Mouse (Mus musculus): ENCODE data around the gene Myh7. TPM values are rescaled to one million over a fixed set of nuclear protein-coding genes. Genes with fewer than 3 reads are reported as not detected.
"Not testable (repeated sequence)": the region's sequence is repeated elsewhere in the genome, so short reads cannot be mapped to it uniquely, and the experiment has no call there.

The Myh7 gene
- total RNA-seq (2021), result 100 to 1,000 TPM; 739 to 933 TPM
- long read RNA-seq, experiment 1, full-length matches to known transcripts, result 87 of 119 reads
- long read RNA-seq, experiment 1, partial matches to known transcripts, result 25 of 119 reads
- long read RNA-seq, experiment 1, other reads (novel, unspliced or antisense), result 7 of 119 reads
- long read RNA-seq, experiment 2, full-length matches to known transcripts, result 113 of 183 reads
- long read RNA-seq, experiment 2, partial matches to known transcripts, result 58 of 183 reads
- long read RNA-seq, experiment 2, other reads (novel, unspliced or antisense), result 12 of 183 reads

DNA sequence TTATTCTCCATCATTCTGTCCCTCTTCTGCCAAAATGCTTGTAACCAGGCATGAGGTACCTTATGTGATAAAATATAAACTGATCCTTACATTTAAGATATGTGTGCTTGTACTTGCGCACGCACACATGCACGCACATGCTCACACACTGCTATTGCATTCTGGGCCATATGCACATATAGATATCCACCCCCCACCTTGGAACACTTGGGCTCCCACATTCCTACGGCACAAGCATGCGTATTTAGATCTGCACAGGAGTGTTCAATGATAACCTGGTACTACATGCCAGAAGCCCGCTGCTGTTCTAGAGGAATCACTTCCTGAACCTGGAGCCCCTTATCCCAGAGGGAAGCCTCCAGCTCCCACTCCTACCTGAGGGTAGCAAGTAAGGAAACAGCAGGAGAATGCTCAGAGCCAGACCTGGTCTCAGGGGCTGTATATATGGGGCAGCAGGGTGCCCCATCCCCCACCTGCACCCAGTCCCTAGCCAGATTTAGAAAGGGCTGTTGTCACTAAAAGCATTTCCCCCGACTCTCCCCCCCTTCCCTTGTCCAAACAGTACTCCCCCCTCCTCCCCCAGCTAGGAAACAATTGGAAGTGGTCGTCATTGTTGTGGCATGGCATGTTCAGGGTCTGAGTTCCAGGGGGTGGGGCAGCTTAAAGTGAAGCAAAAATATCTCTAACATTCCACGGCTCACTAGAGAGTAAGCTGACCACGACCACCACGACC, at the start of gene Myh7:
Gene Myh7, minus strand, starts transcription at position 491 of the 733 bp plus-strand sequence.
- DNase-seq (ENCODE audit: low spot score), result no peak

DNA sequence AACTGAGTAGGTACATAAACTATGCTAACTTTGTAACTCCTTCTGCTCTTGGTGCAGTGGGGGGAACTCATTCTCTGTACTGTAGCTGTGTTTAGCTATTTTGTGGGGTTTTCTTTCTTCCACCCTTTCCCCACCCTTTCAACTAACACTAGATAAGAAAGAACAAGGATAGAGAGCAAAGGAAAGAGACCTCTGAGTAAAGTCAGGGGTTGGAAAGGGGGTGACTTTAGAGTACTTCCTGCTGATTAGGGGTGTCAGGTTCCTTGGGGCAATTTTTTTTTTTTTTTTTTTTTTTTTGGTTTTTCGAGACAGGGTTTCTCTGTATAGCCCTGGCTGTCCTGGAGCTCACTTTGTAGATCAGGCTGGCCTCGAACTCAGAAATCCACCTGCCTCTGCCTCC, 49.3 kb upstream of the Myh7 start:
- DNase-seq (ENCODE audit: low spot score), result not testable (repeated sequence)

DNA sequence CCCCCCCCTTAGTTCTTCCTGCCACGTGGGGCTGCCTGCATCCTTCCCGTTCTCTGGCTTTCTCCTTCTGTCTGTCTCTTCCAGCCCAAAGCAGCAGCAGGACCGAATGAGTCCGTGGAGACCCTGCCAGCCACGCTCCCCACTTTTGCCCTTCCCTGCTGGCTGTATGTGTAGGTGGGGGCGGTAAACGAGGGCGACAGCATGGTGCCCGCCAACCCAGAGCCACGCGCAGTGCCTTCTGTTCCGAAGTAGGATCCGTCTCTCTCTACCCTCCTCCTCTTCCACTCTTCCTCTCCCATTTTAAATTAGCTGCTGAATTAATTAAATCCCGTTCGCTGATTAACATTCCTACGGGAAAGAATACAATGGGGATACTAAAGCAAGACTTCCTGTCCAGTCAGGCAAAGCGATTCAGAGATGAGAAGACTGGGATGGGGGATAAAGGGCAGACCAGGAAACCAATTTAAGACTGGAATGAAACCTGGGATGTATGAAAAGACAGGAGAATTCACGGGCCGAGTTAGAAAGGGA, 38.3 kb upstream of the Myh7 start:
- DNase-seq (ENCODE audit: low spot score), result no peak

DNA sequence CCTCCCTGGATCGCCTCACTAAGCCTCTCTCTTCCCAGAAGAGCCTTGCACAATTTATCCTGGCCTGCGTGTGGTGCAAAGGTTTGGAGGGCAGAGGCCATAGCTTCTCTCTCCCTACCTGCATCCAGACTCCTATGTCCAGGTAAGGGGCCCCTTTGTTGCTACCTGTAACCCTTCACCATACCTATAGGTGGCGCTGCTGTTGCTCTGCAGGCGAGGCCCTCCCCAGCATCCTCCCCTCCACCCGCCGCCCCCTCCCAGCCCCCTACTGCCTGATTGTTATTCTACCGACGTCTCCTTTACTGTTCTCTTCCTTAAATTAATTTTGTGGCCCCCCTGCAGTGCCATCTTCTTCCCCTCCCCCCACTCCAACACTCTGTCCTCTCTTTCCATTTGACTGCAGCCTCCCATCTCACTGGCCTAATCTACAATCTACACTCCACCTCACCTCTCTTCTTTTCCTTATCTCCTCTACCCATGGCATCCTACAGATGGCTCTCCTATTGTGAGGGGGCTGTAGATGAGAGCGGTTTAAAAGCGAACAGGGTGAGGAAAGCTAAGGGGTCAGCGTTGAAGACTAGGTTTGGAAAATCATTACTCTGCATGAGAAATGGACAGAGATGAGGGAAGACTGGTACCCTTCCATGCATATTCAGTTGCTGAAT, 34.7 kb upstream of the Myh7 start:
- DNase-seq (ENCODE audit: low spot score), result no peak

DNA sequence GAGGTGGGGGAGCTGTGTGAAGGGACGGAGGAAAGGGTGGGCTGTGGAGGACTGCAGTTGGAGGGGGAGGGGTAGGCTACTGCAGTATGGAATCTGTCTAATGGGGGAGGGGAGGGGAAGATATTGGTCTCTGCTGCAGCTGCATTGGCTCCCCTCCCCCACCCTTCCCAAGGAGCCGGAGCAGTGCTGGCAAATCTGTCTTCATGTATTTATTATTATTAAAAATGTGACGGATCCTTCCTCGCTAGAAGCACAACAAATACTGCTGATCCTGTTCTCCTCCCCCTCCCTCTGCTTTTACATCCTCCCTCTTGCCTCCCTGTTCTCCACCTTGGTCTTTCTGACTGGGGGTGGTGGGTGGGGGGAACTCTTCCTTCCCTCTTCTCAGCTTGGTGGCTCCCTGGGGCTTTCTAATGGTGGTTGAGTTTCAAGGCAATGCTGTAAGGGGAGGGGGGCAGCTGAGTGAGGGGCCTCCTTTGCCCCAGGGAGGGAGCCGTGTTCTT, 34.0 kb upstream of the Myh7 start:
- DNase-seq (ENCODE audit: low spot score), result no peak

DNA sequence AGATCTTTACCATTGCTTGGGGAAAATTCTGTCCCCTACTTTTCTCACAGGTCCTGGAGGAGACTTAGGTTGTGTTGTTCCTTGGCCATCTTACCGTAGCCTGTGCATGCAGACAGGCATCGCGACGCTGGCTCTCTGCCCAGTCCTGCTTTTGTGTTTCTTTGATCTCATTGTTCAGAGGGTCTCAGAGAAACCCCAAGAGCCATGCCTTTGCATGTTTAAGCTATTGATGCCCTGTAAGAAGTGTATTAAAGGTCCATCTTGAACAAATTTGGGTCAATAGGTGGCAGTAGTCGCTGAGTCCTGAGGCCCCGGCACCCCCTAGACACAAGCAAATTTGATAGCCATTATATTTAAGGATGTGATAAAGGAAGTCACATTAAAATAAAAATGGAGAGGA, 33.2 kb upstream of the Myh7 start:
- DNase-seq (ENCODE audit: low spot score), result no peak

DNA sequence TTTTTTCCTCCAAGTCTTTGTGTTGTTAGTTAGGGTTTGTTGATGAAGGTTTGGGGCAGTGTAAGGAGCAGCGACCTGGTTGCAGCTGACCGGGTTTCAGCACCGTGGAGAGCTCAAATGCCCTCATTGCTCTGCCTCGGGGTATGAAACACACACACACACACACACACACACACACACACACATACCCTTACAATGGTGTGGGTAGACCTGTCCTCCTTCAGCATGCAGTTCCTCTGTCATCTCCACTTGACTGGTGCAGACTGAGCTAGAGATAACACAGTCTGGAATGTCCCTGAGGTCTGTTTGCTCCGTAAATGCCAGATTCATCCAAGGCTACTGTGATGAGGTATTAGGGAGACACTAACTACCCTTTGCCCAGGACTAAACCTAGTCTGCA, 32.8 kb upstream of the Myh7 start:
- DNase-seq (ENCODE audit: low spot score), result no peak

DNA sequence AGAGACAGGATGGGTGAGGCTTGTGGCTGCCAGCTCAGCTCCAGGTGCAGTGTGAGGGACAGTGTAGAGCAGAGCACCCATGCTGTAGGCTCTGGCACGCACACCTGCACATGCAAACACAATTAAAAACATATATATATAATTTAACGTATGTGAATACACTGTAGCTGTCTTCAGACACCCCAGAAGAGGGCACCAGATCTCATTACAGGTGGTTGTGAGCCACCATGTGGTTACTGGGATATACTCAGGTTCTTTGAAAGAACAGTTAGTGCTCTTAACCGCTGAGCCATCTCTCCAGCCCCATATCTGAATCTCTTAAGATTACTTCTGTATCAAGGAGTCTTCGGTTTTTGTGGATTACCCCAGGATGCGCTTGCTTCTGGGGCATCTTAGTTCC, 31.1 kb upstream of the Myh7 start:
- no peak for DNase-seq (ENCODE audit: low spot score)

DNA sequence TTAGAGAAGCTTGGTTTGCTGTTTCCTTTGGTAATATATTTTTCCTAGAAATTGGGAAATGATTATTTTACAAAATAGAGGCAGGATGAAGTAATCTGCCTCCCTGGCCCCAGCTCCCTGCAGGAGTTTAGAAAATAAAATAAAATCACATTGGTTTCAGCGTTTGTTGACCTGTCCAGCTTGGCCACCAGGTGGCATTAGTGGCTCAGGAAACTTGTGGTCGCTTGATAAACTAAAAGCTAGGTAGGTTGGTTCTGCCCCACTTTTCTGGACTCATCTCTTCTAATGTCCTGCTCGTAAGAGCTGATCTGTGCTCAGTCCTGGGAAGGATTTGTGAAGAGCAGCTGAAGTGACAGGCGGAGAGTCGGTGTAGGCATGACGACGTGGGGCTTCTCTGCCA, 29.8 kb upstream of the Myh7 start:
- peak; percentile 36 for DNase-seq (ENCODE audit: low spot score)

DNA sequence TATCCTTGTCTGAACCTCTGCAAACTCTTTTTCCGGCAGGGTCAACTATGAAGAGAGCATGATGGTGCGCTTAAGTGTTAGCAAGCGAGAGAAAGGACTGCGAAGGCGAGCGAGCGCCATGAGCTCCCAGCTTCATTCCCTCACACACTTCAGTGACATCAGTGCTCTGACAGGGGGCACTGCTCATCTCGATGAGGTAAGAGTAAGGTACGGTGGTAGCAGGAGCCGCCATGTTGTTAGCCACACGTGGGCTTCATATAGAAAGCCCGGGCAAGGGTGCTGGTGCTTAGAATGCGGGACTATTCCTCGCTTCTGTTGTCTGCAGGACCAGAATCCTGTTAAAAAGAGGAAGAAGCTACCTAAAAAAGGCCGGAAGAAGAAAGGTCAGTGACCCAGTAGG, 28.6 kb upstream of the Myh7 start:
- DNase-seq (ENCODE audit: low spot score), result no peak

DNA sequence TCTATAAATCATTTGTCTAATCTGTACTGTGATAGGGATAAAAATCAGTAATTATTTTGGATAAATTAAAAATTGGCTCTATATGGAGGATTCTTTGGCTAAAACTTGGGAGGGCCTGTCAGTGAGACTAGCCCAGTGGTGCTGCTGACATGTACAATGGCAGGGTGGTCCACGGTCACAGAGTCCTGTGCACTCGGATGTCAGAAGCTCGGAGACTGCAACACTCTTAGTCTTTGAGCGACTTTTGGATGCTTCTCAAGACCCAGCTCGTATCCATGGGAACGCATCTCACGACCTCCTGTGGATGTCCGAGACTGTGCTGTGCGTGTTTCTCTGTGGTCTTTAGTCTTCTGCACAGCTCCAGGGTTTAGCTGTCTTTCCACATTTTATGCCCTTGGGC, 26.0 kb upstream of the Myh7 start:
- DNase-seq (ENCODE audit: low spot score), result no peak

DNA sequence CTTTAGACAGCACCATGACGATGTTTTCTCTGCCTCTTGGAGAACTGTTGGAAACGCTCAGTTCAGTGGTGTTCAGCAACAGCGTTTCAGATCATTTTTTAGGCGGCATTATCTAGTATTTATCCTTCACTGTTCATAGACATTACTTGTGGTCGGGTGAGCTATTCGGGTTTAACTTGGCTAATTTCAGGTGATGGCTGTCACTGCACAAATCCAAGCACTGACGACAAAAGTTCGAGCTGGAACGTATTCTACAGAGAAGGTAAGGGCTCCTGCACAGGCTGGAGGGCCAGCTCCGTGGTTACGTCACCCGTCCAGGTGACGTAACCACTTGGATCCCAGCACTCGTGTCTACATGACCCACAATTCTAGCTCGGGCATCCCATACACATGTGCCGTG, 22.4 kb upstream of the Myh7 start:
- DNase-seq (ENCODE audit: low spot score), result no peak

DNA sequence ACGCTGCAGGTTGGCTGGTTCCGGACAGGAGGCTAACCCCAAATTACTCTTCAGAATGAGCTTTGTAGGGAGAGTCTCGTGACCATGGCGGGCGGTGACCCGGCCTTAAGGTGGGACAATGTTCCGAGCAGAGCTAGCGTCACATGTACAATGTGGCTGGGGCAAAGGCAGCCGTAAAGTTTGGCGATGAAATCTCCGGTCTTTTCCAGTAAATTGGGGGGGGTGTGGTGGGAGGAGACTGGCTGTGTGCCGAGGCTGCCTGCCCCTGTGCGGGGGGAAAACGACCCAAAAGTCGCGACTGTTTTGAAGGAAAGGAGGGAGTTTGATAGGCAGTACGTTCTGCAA, 21.3 kb upstream of the Myh7 start:
- no peak for DNase-seq (ENCODE audit: low spot score)

DNA sequence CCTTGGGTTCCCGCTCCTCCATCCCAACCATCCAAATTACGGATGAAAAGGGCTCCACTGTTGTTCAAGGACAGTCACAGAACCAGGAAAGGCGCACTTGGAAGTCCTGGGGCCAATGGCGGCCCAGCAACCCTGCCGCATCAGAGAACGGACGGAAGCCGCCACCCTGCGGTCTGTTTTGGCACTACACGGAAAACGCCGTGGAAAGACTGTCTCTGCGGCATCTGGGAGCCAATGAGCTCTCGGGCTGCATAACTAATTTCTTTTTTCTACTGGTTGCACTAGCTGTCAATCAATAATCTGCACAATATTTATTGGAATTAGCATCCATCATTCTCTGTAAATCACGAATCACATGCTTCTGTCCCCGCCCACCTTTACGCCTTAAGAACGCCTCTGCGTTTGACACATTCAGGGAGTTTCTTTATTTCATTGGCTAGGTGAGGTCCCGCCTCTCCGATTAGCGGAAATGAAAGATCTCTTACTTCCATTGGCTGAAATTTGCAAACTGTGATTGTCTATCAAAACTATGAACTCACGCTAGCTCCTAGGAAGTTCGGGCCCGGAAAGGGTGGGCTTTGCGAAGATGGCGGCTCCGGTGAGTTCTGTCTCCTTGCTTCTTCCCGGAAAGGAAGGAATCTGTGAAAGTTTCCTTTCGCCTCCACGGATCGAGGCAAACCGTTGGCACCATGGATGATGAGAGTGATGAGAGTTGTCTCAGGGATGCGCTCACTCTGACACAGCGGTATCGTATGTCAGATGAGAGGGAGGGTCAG, 20.8 kb upstream of the Myh7 start, which contains the start of gene Ngdn:
Gene Ngdn, plus strand, starts transcription at position 464 of the 776 bp plus-strand sequence.
- DNase-seq (ENCODE audit: low spot score), result peak; percentile 99

DNA sequence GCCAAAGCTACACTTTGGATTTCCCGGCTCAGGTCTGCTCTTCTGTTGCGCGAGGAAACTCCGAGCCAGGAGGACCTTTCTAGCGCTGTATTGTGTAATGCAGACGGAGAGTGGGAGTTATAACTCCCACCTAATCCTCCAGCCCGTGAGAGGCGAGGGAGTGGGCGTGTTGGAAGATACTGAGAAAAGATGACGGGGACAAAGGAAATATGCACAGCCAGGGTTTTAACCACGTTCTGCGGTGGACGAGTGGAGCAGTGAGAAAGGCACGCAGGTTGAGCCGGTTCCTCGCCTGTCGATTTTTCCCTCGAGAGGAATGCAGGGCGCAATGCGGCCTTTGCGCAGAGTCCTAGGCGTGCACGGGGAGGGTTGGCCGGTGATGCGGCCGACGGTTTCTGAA, 20.2 kb upstream of the Myh7 start:
- no peak for DNase-seq (ENCODE audit: low spot score)

DNA sequence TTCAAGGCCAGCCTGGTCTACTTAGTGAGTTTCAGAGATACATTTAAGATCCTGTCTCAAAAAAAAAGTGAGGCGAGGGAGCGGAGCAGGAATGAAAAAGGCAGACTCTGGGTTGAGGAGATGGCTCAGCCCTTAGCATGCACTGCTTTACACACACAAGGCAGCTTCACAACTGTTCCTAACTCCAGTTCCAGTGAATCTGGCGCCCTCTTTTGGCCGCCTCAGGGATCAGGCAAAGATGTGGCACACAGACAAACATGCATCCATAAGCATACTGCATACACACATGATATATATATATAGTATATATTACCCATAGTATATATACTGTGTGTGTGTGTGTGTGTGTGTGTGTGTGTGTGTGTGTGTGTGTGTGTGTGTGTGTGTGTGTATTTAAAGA, 16.7 kb upstream of the Myh7 start:
- DNase-seq (ENCODE audit: low spot score), result no peak

DNA sequence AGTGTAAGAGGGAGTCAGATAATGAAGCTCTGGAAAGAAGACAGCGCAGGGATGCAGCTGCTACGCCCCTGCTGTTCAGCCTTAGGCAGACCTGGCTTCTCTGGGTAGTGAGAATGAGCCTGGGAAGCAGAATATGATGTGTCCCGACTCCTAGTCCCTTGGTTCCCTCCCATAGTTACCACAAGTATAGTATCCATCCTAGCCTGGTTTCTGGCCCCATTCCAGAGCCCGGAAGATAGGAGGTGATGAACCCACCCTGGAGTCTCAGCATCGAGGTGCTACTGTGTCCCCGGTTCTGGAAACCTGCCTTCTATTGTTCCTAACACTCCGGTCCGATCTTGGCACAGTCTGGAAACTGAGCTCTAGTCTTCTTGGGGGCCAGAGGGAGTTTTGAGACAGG, 14.0 kb upstream of the Myh7 start:
- no peak for DNase-seq (ENCODE audit: low spot score)

DNA sequence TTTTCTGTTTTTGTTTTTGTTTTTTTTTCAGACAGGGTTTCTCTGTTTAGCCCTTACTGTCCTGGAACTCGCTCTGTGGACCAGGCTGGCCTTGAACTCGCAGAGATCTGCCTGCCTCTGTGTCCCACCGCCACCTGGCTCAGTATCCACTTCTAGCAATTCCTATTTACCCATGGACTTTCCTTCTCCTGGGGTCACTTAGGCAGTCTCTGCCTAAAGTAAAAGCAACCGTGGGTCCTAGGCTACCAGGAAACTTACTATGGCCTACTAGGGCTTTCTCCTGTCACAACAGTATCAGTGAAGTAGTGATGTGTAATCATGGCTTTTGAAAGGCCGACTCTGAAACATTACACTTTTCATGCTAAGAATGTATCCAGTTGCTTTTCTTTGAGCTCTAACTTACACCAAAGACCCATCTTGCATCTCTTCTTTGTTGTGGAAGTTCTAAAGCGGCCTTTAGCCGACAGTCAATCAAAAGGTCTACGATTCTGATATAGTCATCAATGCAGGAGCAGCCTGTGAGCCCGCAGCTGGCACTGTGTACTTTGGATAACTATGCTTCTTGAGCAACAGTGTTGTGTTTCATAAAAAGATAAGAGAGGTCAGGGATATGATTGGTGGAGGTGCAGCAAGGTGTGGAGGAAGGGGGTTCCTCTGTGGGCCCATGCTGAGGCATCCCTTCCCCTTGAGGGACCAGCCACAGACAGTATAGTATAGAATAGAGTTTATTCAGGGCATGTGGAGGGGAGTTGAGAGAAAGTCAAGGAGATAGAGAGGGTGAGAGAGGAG, 12.9 kb upstream of the Myh7 start:
- DNase-seq (ENCODE audit: low spot score), result no peak

DNA sequence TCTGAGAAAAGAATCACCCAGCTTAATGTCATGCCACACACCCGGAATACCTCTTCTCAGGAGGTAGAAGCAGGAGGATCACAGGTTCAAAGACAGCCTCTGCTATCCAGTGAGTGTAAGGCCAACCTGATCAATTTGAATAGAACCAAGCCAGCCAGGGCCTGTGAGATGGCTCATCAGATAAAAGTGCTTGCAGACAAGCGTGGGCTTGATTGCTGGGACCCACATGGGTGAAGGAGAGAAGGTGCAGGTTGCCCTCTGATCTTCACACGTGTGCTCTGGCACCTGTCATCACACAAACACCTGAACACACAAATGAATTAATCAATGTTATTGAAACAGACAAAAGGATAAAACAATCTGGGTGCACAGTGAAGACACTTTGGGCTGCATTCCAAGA, 12.1 kb upstream of the Myh7 start:
- DNase-seq (ENCODE audit: low spot score), result no peak

DNA sequence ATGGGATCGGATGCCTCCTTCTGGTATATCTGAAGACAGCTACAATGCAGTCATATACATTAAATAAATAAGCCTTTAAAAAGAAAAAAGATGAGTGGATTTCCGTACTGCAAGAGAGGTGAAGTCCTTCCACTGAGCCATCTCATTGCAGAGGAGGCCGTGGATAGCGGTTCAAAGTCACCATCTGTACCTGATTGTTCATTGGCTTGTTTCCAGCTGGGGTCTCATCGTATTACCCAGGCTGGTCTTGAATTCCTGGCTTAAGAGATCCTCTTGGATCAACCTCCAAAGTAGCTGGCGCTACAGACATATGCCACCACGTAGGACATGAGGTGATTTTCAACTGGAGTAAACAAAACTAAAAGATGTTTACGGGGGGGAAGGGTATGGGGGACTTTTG, 11.5 kb upstream of the Myh7 start:
- no peak for DNase-seq (ENCODE audit: low spot score)

DNA sequence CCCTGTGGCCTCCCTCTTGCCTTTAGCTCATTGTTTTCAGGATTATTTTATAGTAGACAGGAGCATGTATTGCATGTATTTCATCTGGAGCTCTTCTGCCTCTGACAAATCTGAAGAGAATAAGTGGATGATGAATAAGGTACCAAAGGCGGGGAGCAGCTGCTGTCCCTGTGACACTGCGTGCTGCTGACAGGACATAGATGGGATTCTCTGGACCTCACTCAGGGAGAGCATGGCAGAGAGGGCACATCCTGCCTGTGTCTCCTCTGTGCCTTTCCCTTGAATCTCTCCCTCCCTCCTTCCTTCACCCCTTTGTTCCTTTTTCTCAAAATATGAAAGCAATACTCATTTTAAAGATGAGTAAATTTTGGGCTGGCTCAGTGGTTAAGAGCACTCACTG, 11.1 kb upstream of the Myh7 start:
- DNase-seq (ENCODE audit: low spot score), result no peak

Data from gastrocnemius, adult 18-20 months (tissue).